Mouse (Mus musculus) myocyte (in vitro differentiated cells): ENCODE data around the gene Edem2. TPM values are rescaled to one million over a fixed set of nuclear protein-coding genes. Genes with fewer than 3 reads are reported as not detected.

Experiments
- H3K27me3 ChIP-seq: one replicate; pipeline ENCODE4 v1.6.1; 2011; ENCODE audit not compliant: control insufficient read depth, insufficient read depth, insufficient read length
- H3K36me3 ChIP-seq: one replicate; pipeline ENCODE4 v1.6.1; 2011; ENCODE audit not compliant: control insufficient read depth, insufficient read depth
- H3K4me2 ChIP-seq: one replicate; pipeline ENCODE4 v1.6.1; 2011; ENCODE audit warnings: low read depth, control low read depth
- H3K4me3 ChIP-seq: one replicate; pipeline ENCODE4 v1.5.1; 2011; ENCODE audit warnings: mild to moderate bottlenecking, control low read depth, moderate library complexity
- H3K79me2 ChIP-seq: one replicate; pipeline ENCODE4 v1.6.1; 2011; ENCODE audit not compliant: control insufficient read depth, insufficient read depth
- H3ac ChIP-seq: one replicate; pipeline ENCODE4 v1.6.1; 2011; ENCODE audit not compliant: control insufficient read depth, insufficient read length
- CEBPB ChIP-seq: IDR thresholded peaks from 2 replicates; pipeline ENCODE4 v1.6.1; 2011; ENCODE audit warnings: mild to moderate bottlenecking, moderate library complexity; ENCODE audit not compliant: poor library complexity, insufficient read depth, severe bottlenecking
- E2F4 ChIP-seq: IDR thresholded peaks from one replicate; pipeline ENCODE4 v1.6.1; 2011; ENCODE audit warnings: mild to moderate bottlenecking, control low read depth, moderate library complexity; ENCODE audit not compliant: insufficient read depth
- MAX ChIP-seq: IDR thresholded peaks from one replicate; pipeline ENCODE4 v1.6.1; 2011; ENCODE audit warnings: low read depth, mild to moderate bottlenecking, control low read depth
- MYOD1 ChIP-seq, 3 experiments: IDR thresholded peaks; one replicate each; pipeline ENCODE4 v1.6.1; 2011; ENCODE audit warnings: control low read depth in 2 of 3, low read depth in 2 of 3, mild to moderate bottlenecking in 2 of 3, moderate library complexity in 1 of 3; ENCODE audit not compliant: insufficient read length in 2 of 3, control insufficient read depth in 1 of 3
- MYOG ChIP-seq, 3 experiments: IDR thresholded peaks; one replicate each; pipeline ENCODE4 v1.6.1; 2011; ENCODE audit warnings: control low read depth in 2 of 3, low read depth in 2 of 3, mild to moderate bottlenecking in 2 of 3; ENCODE audit not compliant: insufficient read length in 2 of 3, control insufficient read depth in 1 of 3, insufficient read depth in 1 of 3
- POLR2A ChIP-seq: IDR thresholded peaks from one replicate; pipeline ENCODE4 v1.6.1; 2011; ENCODE audit warnings: low read depth, mild to moderate bottlenecking, control low read depth, moderate library complexity; ENCODE audit not compliant: insufficient read length
- POLR2AphosphoS2 ChIP-seq: IDR thresholded peaks from one replicate; pipeline ENCODE4 v1.6.1; 2011; ENCODE audit warnings: low read depth, control low read depth; ENCODE audit not compliant: insufficient read length
- REST ChIP-seq: IDR thresholded peaks from one replicate; pipeline ENCODE4 v1.6.1; 2011; ENCODE audit warnings: mild to moderate bottlenecking, control low read depth, moderate library complexity; ENCODE audit not compliant: insufficient read depth, insufficient read length
- SRF ChIP-seq: IDR thresholded peaks from one replicate; pipeline ENCODE4 v1.6.1; 2011; ENCODE audit warnings: low read depth; ENCODE audit not compliant: control insufficient read depth, insufficient read length
- TCF12 ChIP-seq: IDR thresholded peaks from one replicate; pipeline ENCODE4 v1.6.1; 2011; ENCODE audit warnings: mild to moderate bottlenecking, control low read depth; ENCODE audit not compliant: poor library complexity, insufficient read depth, severe bottlenecking
- TCF3 ChIP-seq: IDR thresholded peaks from one replicate; pipeline ENCODE4 v1.6.1; 2011; ENCODE audit warnings: low read depth, control low read depth; ENCODE audit not compliant: insufficient read length
- USF1 ChIP-seq: IDR thresholded peaks from one replicate; pipeline ENCODE4 v1.6.1; 2011; ENCODE audit warnings: low read depth, mild to moderate bottlenecking, control low read depth, moderate library complexity
- polyA plus RNA-seq: library from polyadenylated mRNA; unstranded; fragments of >200 nt; fragmentation: generic; extraction: Trizol; gene quantifications from one replicate; pipeline ENCODE4 v1.2.1, GENCODE M21; 2012; ENCODE audit warnings: missing spikeins

Gene Edem2
- polyA plus RNA-seq, 1 experiment: 21.9 TPM

DNA sequence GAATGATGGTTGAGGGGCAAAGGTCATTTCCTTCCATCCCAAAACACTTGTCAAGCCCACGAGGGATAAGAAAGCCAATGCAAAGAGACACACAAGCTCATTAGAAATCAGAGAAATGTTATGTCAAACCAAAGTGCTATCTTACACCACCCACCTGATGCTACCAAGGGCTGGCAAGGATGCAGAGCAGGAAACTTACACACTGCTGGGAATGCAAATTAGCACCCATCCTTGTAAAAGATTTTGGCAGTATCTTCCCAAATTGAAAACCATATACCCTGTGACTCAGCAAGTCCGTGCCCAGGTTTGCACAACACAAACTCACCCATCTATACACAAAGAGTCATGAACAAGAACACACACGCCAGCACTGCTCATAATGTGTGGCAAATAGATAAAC is 16.2 kb upstream of the Edem2 start:
- TF ChIP-seq POLR2AphosphoS2 (no peak), USF1 (no peak), TCF3 (no peak), REST (no peak), MAX (no peak), POLR2A (no peak), MYOD1 (IDR thresholded peaks at IDR 0.05; ENCODE audit: control insufficient read depth in 1 of 3, insufficient read length in 2 of 3, low read depth in 2 of 3) (no peak), CEBPB (no peak), TCF12 (no peak), E2F4 (no peak), SRF (no peak), MYOG (IDR thresholded peaks at IDR 0.05; ENCODE audit: control insufficient read depth in 1 of 3, insufficient read depth in 1 of 3, insufficient read length in 2 of 3, low read depth in 2 of 3) (no peak)
- Histone ChIP-seq H3K36me3 (no peaks in the 10 kb centered on the region), H3K4me2 (no peak overlapping the region), H3K79me2 (no peaks in the 10 kb centered on the region), H3K4me3 (no peak overlapping the region), H3ac (no peak overlapping the region), H3K27me3 (no peaks in the 10 kb centered on the region)

GRCm38 (mm10) chr2:155743351-155743750 is 14.1 kb upstream of the Edem2 start:
- H3K4me2 ChIP-seq: no peak overlapping the region
- TF ChIP-seq TCF12: no peak
- TF ChIP-seq SRF: no peak
- TF ChIP-seq USF1: no peak
- no peak for TF ChIP-seq POLR2AphosphoS2
- TF ChIP-seq CEBPB: no peak
- no peaks in the 10 kb centered on the region for H3K36me3 ChIP-seq

GRCm38 (mm10) chr2:155742931-155743337 is 13.7 kb upstream of the Edem2 start:
- H3ac ChIP-seq: no peak overlapping the region
- no peak overlapping the region for H3K4me2 ChIP-seq

More at GRCm38 (mm10) chr2:155743351-155743750, 14.1 kb upstream of the Edem2 start:
- H3K27me3 ChIP-seq: no peaks in the 10 kb centered on the region
- H3ac ChIP-seq: no peak overlapping the region
- H3K4me3 ChIP-seq: no peak overlapping the region
- no peaks in the 10 kb centered on the region for H3K79me2 ChIP-seq

GRCm38 (mm10) chr2:155742211-155742610 is 12.9 kb upstream of the Edem2 start:
- Histone ChIP-seq H3K4me3 (no peak overlapping the region), H3K4me2 (no peak overlapping the region), H3K79me2 (no peaks in the 10 kb centered on the region), H3K36me3 (no peaks in the 10 kb centered on the region), H3ac (no peak overlapping the region), H3K27me3 (no peaks in the 10 kb centered on the region)
- TF ChIP-seq MYOD1 (IDR thresholded peaks at IDR 0.05; ENCODE audit: control insufficient read depth in 1 of 3, insufficient read length in 2 of 3, low read depth in 2 of 3) (no peak), POLR2AphosphoS2 (no peak), POLR2A (no peak), REST (no peak), MYOG (IDR thresholded peaks at IDR 0.05; ENCODE audit: control insufficient read depth in 1 of 3, insufficient read depth in 1 of 3, insufficient read length in 2 of 3, low read depth in 2 of 3) (no peak), SRF (no peak), TCF12 (no peak), MAX (no peak), E2F4 (no peak), USF1 (no peak), TCF3 (no peak), CEBPB (no peak)

More at GRCm38 (mm10) chr2:155742931-155743337, 13.7 kb upstream of the Edem2 start:
- TF ChIP-seq MYOD1 (IDR thresholded peaks at IDR 0.05; ENCODE audit: control insufficient read depth in 1 of 3, insufficient read length in 2 of 3, low read depth in 2 of 3) (no peak), POLR2A (no peak), MAX (no peak), TCF12 (no peak), CEBPB (no peak), REST (no peak), POLR2AphosphoS2 (no peak), E2F4 (no peak)
- Histone ChIP-seq H3K79me2 (no peaks in the 10 kb centered on the region), H3K27me3 (no peaks in the 10 kb centered on the region), H3K36me3 (no peaks in the 10 kb centered on the region), H3K4me3 (no peak overlapping the region)

- TF ChIP-seq SRF (no peak), TCF12 (no peak), MYOG (IDR thresholded peaks at IDR 0.05; ENCODE audit: control insufficient read depth in 1 of 3, insufficient read depth in 1 of 3, insufficient read length in 2 of 3, low read depth in 2 of 3) (no peak), REST (no peak), POLR2AphosphoS2 (no peak), MAX (no peak), CEBPB (no peak), USF1 (no peak), MYOD1 (IDR thresholded peaks at IDR 0.05; ENCODE audit: control insufficient read depth in 1 of 3, insufficient read length in 2 of 3, low read depth in 2 of 3) (no peak), E2F4 (no peak), TCF3 (no peak), POLR2A (no peak)
- no peaks in the 10 kb centered on the region for H3K79me2 ChIP-seq
- H3K27me3 ChIP-seq: no peaks in the 10 kb centered on the region
- H3K4me2 ChIP-seq: no peak overlapping the region
- no peak overlapping the region for H3K4me3 ChIP-seq
- no peaks in the 10 kb centered on the region for H3K36me3 ChIP-seq
- H3ac ChIP-seq: no peak overlapping the region
These were observed 8.5 kb upstream of the Edem2 start for GRCm38 (mm10) chr2:155737803-155738202.
